Mouse (Mus musculus) spleen, adult 2 months (tissue): ENCODE measurements around the gene Nhs. TPM values are rescaled to one million over a fixed set of nuclear protein-coding genes. Genes with fewer than 3 reads are reported as not detected.

Source experiments
- DNase-seq, 2 experiments: peaks; one replicate each; pipeline versions ENCODE4 v3.0.0 to v3.0.0-alpha.2; 2012 to 2021; ENCODE audit warnings: low spot score in 2 of 2, low read depth in 1 of 2
- H3K27ac ChIP-seq: fragments of 200-500 bp; 2 replicates; pipeline ENCODE4 v1.5.1; 2012; ENCODE audit warnings: low read length, inconsistent platforms; ENCODE audit not compliant: insufficient read depth
- H3K27me3 ChIP-seq: fragments of 200-500 bp; 2 replicates; pipeline ENCODE4 v1.6.1; 2012; ENCODE audit warnings: mild to moderate bottlenecking, moderate library complexity, low read length, inconsistent platforms; ENCODE audit not compliant: control insufficient read depth, insufficient read depth
- H3K36me3 ChIP-seq: fragments of 200-500 bp; 2 replicates; pipeline ENCODE4 v1.6.1; 2012; ENCODE audit warnings: mild to moderate bottlenecking, low read length, inconsistent platforms; ENCODE audit not compliant: control insufficient read depth, insufficient read depth
- H3K4me1 ChIP-seq: fragments of 200-500 bp; 2 replicates; pipeline ENCODE4 v1.6.1; 2011; ENCODE audit warnings: inconsistent platforms; ENCODE audit not compliant: control insufficient read depth, insufficient read depth, insufficient read length
- H3K4me3 ChIP-seq: fragments of 200-500 bp; 2 replicates; pipeline ENCODE4 v1.5.1; 2011; ENCODE audit warnings: mild to moderate bottlenecking, inconsistent platforms; ENCODE audit not compliant: insufficient read depth, insufficient read length; ENCODE audit errors: extremely low read depth
- CTCF ChIP-seq: fragments of 200-500 bp; IDR thresholded peaks from 2 replicates; pipeline ENCODE4 v1.5.1; 2011; ENCODE audit warnings: mild to moderate bottlenecking, inconsistent platforms; ENCODE audit not compliant: insufficient read depth, insufficient read length, insufficient replicate concordance; ENCODE audit errors: extremely low read depth
- POLR2A ChIP-seq: fragments of 200-500 bp; IDR thresholded peaks from 2 replicates; pipeline ENCODE4 v1.6.1; 2011; ENCODE audit warnings: low read depth, low read length, inconsistent platforms
- WGBS: fragments of 180-500 bp; shearing (Covaris S2); methylation state at CpG from one replicate; pipeline ENCODE4 v1.1.7; 2018; 5-methylcytosine and 5-hydroxymethylcytosine counted together
- polyA plus RNA-seq: library from polyadenylated mRNA; depleted of rRNA; stranded (reverse); fragments of >200 nt; gene quantifications from 2 replicates; pipeline ENCODE4 v1.2.3, GENCODE M21; 2012

The Nhs gene
- polyA plus RNA-seq, 1 experiment = 0.28 TPM

- WGBS = 68% methylated on average over 4 of the region's 4 CpGs
These were observed 249.6 kb downstream of the Nhs start for GRCm38 (mm10) chrX:161909963-161910362.

GRCm38 (mm10) chrX:161908652-161909403 is 250.7 kb downstream of the Nhs start:
- TF ChIP-seq POLR2A = no peak
- no peak for TF ChIP-seq CTCF
- H3K36me3 ChIP-seq = no peaks in the 10 kb centered on the region
- H3K4me3 ChIP-seq = peak overlapping the region; percentile 42; the same call in 1 of the 2 replicates
- 33% methylated on average over 48 of the region's 48 CpGs for WGBS
- H3K27me3 ChIP-seq = no peaks in the 10 kb centered on the region
- no peak for DNase-seq
- H3K4me1 ChIP-seq = no peaks in the 10 kb centered on the region
- no peak overlapping the region for H3K27ac ChIP-seq

More at GRCm38 (mm10) chrX:161909963-161910362, 249.6 kb downstream of the Nhs start:
- Histone ChIP-seq H3K4me1 (no peaks in the 10 kb centered on the region), H3K36me3 (no peaks in the 10 kb centered on the region), H3K27ac (no peak overlapping the region), H3K27me3 (no peaks in the 10 kb centered on the region), H3K4me3 (no peak overlapping the region)
- no peak for DNase-seq
- no peak for TF ChIP-seq CTCF
- no peak for TF ChIP-seq POLR2A

- no peaks in the 10 kb centered on the region for H3K36me3 ChIP-seq
- H3K27ac ChIP-seq = no peak overlapping the region
- no peaks in the 10 kb centered on the region for H3K27me3 ChIP-seq
- DNase-seq = no peak
- peak overlapping the region; percentile 42; the same call in 1 of the 2 replicates for H3K4me3 ChIP-seq
- TF ChIP-seq POLR2A (no peak), CTCF (no peak)
- H3K4me1 ChIP-seq = no peaks in the 10 kb centered on the region
- 32% methylated on average over 53 of the region's 53 CpGs for WGBS
These were observed 251.6 kb downstream of the Nhs start for GRCm38 (mm10) chrX:161907595-161908592.

GRCm38 (mm10) chrX:161894442-161894841 is 265.1 kb downstream of the Nhs start:
- no peak for DNase-seq
- Histone ChIP-seq H3K27ac (no peak overlapping the region), H3K36me3 (no peaks in the 10 kb centered on the region), H3K27me3 (no peaks in the 10 kb centered on the region), H3K4me1 (no peaks in the 10 kb centered on the region), H3K4me3 (no peak overlapping the region)
- TF ChIP-seq CTCF = no peak
- no peak for TF ChIP-seq POLR2A
- 30% methylated on average over 2 of the region's 2 CpGs for WGBS

- Histone ChIP-seq H3K4me1 (no peaks in the 10 kb centered on the region), H3K27me3 (no peaks in the 10 kb centered on the region), H3K36me3 (no peaks in the 10 kb centered on the region), H3K27ac (no peak overlapping the region), H3K4me3 (no peak overlapping the region)
- WGBS = 79% methylated on average over 3 of the region's 3 CpGs
- no peak for DNase-seq
- no peak for TF ChIP-seq CTCF
These were observed 275.9 kb downstream of the Nhs start for GRCm38 (mm10) chrX:161883661-161884060.

GRCm38 (mm10) chrX:161877123-161877522 is 282.4 kb downstream of the Nhs start:
- Histone ChIP-seq H3K27me3 (no peaks in the 10 kb centered on the region), H3K4me1 (no peaks in the 10 kb centered on the region), H3K4me3 (no peak overlapping the region), H3K36me3 (no peaks in the 10 kb centered on the region), H3K27ac (no peak overlapping the region)
- no peak for TF ChIP-seq CTCF
- WGBS = 83% methylated on average over 1 of the region's 1 CpGs
- DNase-seq = no peak
